ENCODE assay signal across 8 mouse cellular contexts in genomic region chr16:4642937-4643336, GRCm38 (mm10). TPM values are rescaled to one million over a fixed set of nuclear protein-coding genes. Genes with fewer than 3 reads are reported as not detected.
DNase-seq lines count a peak whose midpoint lies in the region; ATAC-seq and TF ChIP-seq lines count a peak whose summit lies in the region.

No protein-coding gene starts in this region.

- peaks cover 5% of the 10 kb centered on the region; the same call in 1 of the 2 replicates for H3K36me3 ChIP-seq in heart, embryonic 12.5 days
- H3K36me3 ChIP-seq in C2C12 (ENCODE audit: control insufficient read depth, insufficient read depth), result peaks cover 25% of the 10 kb centered on the region
- H3K36me3 ChIP-seq in heart, postnatal 0 days (replicated peaks; ENCODE audit: control insufficient read depth, insufficient read depth, low read length), result no peaks in the 10 kb centered on the region
- H3K36me3 ChIP-seq in lung, embryonic 16.5 days (ENCODE audit: control insufficient read depth, insufficient read depth, low read length), result 0 out of 2 replicates have a peak, but pooled peaks cover 2% of the 10 kb centered on the region

- H3K27me3 ChIP-seq in heart, embryonic 12.5 days (replicated peaks), result no peaks in the 10 kb centered on the region
- H3K27me3 ChIP-seq in C2C12 (ENCODE audit: control insufficient read depth, insufficient read depth, insufficient read length), result no peaks in the 10 kb centered on the region
- H3K27me3 ChIP-seq in heart, postnatal 0 days (ENCODE audit: control insufficient read depth, insufficient read depth, low read length), result no peaks in the 10 kb centered on the region
- H3K27me3 ChIP-seq in lung, embryonic 16.5 days (ENCODE audit: control insufficient read depth, insufficient read depth, low read depth, low read length), result no peaks in the 10 kb centered on the region

- intact Hi-C loops in heart, postnatal 14 days (cut with DNase I), result no loop called here

- peak overlapping the region; percentile 90 for H3K27ac ChIP-seq in heart, embryonic 12.5 days (ENCODE audit: poor library complexity, severe bottlenecking)
- peak overlapping the region; percentile 93 for H3K27ac ChIP-seq in heart, postnatal 0 days (ENCODE audit: low read depth)
- peak overlapping the region; percentile 99 for H3K27ac ChIP-seq in lung, embryonic 16.5 days (ENCODE audit: low read length)

- H3K4me1 ChIP-seq in heart, embryonic 12.5 days (replicated peaks), result peaks cover 85% of the 10 kb centered on the region
- peaks cover 71% of the 10 kb centered on the region for H3K4me1 ChIP-seq in heart, postnatal 0 days (ENCODE audit: control insufficient read depth, insufficient read depth)
- H3K4me1 ChIP-seq in lung, embryonic 16.5 days (replicated peaks; ENCODE audit: control insufficient read depth, insufficient read depth, low read length), result peaks cover 73% of the 10 kb centered on the region

- peak overlapping the region; percentile 9 for H3ac ChIP-seq in C2C12 (ENCODE audit: control insufficient read depth, insufficient read length, low read depth)

- H3K9ac ChIP-seq in heart, embryonic 12.5 days, result peak overlapping the region; percentile 89; the same call in 1 of the 2 replicates
- H3K9ac ChIP-seq in heart, postnatal 0 days (replicated peaks; ENCODE audit: low read depth, low read length), result peak overlapping the region; percentile 42; the same call in 1 of the 2 replicates
- H3K9ac ChIP-seq in lung, embryonic 16.5 days (ENCODE audit: low read length), result peak overlapping the region; percentile 39

- H3K79me2 ChIP-seq in C2C12 (ENCODE audit: control insufficient read depth, insufficient read depth), result peaks cover 77% of the 10 kb centered on the region

- H3K9me3 ChIP-seq in heart, embryonic 12.5 days (replicated peaks), result no peaks in the 10 kb centered on the region
- H3K9me3 ChIP-seq in heart, postnatal 0 days (replicated peaks; ENCODE audit: control insufficient read depth, low read length), result no peaks in the 10 kb centered on the region
- no peaks in the 10 kb centered on the region for H3K9me3 ChIP-seq in lung, embryonic 16.5 days (ENCODE audit: control insufficient read depth, low read length)

- WGBS in heart, embryonic 12.5 days, result 78% methylated on average over 6 of the region's 6 CpGs
- WGBS in heart, postnatal 0 days, result 60% methylated on average over 6 of the region's 6 CpGs
- 63% methylated on average over 6 of the region's 6 CpGs for WGBS in lung, embryonic 16.5 days

- H3K4me3 ChIP-seq in heart, embryonic 12.5 days, result peak overlapping the region; percentile 65; the same call in 1 of the 2 replicates
- H3K4me3 ChIP-seq in C2C12 (ENCODE audit: insufficient read depth, poor library complexity, severe bottlenecking), result no peak overlapping the region
- peak overlapping the region; percentile 71 for H3K4me3 ChIP-seq in heart, postnatal 0 days (ENCODE audit: low read depth, low read length)
- peak overlapping the region; percentile 84 for H3K4me3 ChIP-seq in lung, embryonic 16.5 days (ENCODE audit: low read length)

- no peak for ATAC-seq in heart, embryonic 12.5 days (ENCODE audit: insufficient number of reproducible peaks, low FRiP score)
- ATAC-seq in heart, postnatal 0 days (ENCODE audit: insufficient read depth, low read depth), result no peak
- no peak for ATAC-seq in lung, embryonic 16.5 days (ENCODE audit: low read depth)
- ATAC-seq in frontal cortex, adult (ENCODE audit: low TSS enrichment), result no peak
- ATAC-seq in megakaryocyte, adult 5-6 weeks (ENCODE audit: poor library complexity, severe bottlenecking), result no peak

- H3K79me3 ChIP-seq in C2C12 (ENCODE audit: low read depth), result peaks cover 46% of the 10 kb centered on the region

- DNase-seq in heart, postnatal 14 days, result no peak
- no peak for DNase-seq in heart, postnatal 0 days (ENCODE audit: low spot score)
- no peak for DNase-seq in right cerebral cortex, adult 18-20 months

- no peak for TF ChIP-seq EP300 in heart, postnatal 0 days (IDR thresholded peaks at IDR 0.05; ENCODE audit: low read depth)

- peak overlapping the region; percentile 89 for H3K4me2 ChIP-seq in heart, embryonic 12.5 days
- H3K4me2 ChIP-seq in heart, postnatal 0 days (ENCODE audit: low read depth, low read length), result peak overlapping the region; percentile 75
- H3K4me2 ChIP-seq in lung, embryonic 16.5 days (ENCODE audit: low read depth, low read length), result peak overlapping the region; percentile 78

- TF ChIP-seq CTCF in C2C12 (IDR thresholded peaks at IDR 0.05; ENCODE audit: control insufficient read depth, insufficient read depth, insufficient read length), result no peak
- TF ChIP-seq CTCF in heart, postnatal 0 days (IDR thresholded peaks at IDR 0.05; ENCODE audit: low read depth), result no peak

TF ChIP-seq in C2C12, 6 proteins besides CTCF, POLR2A, EP300 and RAD21:
- TF ChIP-seq USF1 (IDR thresholded peaks at IDR 0.05; ENCODE audit: low read depth), result no peak
- TF ChIP-seq MYOD1 (IDR thresholded peaks at IDR 0.05; ENCODE audit: control insufficient read depth, insufficient read length, low read depth), result peak; percentile 13

RNA-seq across cellular contexts. Expression of gene Dnaja3, which starts 3.1 kb away (rescaled TPM):
- polyA plus RNA-seq in heart, embryonic 12.5 days (2016; fragmentation: Nextera tagmentation; extraction: Ambion mirVana), result 77.6 and 77.7 TPM in 2 replicates
- 100 to 1,000 TPM; 121 to 123 TPM for total RNA-seq in heart, postnatal 14 days (2021)
- polyA plus RNA-seq in C2C12 (2012; fragmentation: generic; extraction: Trizol), result 33.0 TPM
- 99.6 and 102 TPM in 2 replicates for total RNA-seq in heart, postnatal 0 days (2014; rRNA removed; ENCODE audit: low replicate concordance)
- polyA plus RNA-seq in heart, postnatal 0 days (2015; fragmentation: Nextera tagmentation; extraction: Ambion mirVana), result 99.5 and 103 TPM in 2 replicates
- polyA plus RNA-seq in lung, embryonic 16.5 days (2015; fragmentation: Nextera tagmentation; extraction: Ambion mirVana), result 61.3 and 61.9 TPM in 2 replicates
- total RNA-seq in megakaryocyte, adult 5-6 weeks (2015), result 10.1 and 11.9 TPM in 2 replicates
- total RNA-seq in megakaryocyte, adult 5-6 weeks (2017), result 26.1 and 27.8 TPM in 2 replicates

RNA-seq across cellular contexts. Expression of gene Vasn, which starts 3.2 kb away (rescaled TPM):
- polyA plus RNA-seq in heart, embryonic 12.5 days (2016; fragmentation: Nextera tagmentation; extraction: Ambion mirVana), result 14.8 and 16.4 TPM in 2 replicates
- total RNA-seq in heart, postnatal 14 days (2021), result 10 to 100 TPM; 12.1 to 14.7 TPM
- polyA plus RNA-seq in C2C12 (2012; fragmentation: generic; extraction: Trizol), result 49.6 TPM
- total RNA-seq in heart, postnatal 0 days (2014; rRNA removed; ENCODE audit: low replicate concordance), result 38.7 and 64.8 TPM in 2 replicates
- polyA plus RNA-seq in heart, postnatal 0 days (2015; fragmentation: Nextera tagmentation; extraction: Ambion mirVana), result 8.1 and 9.3 TPM in 2 replicates
- 28.5 and 30.4 TPM in 2 replicates for polyA plus RNA-seq in lung, embryonic 16.5 days (2015; fragmentation: Nextera tagmentation; extraction: Ambion mirVana)
- total RNA-seq in megakaryocyte, adult 5-6 weeks (2015), result not detected in 2 replicates
- 0.12 TPM in 1 of 2 replicates, not detected in the other for total RNA-seq in megakaryocyte, adult 5-6 weeks (2017)

RNA-seq across cellular contexts. Expression of gene Pam16, which starts 18.1 kb away (rescaled TPM):
- polyA plus RNA-seq in heart, embryonic 12.5 days (2016; fragmentation: Nextera tagmentation; extraction: Ambion mirVana), result 127 and 128 TPM in 2 replicates
- 100 to 1,000 TPM; 119 to 137 TPM for total RNA-seq in heart, postnatal 14 days (2021)
- polyA plus RNA-seq in C2C12 (2012; fragmentation: generic; extraction: Trizol), result 94.8 TPM
- total RNA-seq in heart, postnatal 0 days (2014; rRNA removed; ENCODE audit: low replicate concordance), result 23.9 and 74.9 TPM in 2 replicates
- 172 and 184 TPM in 2 replicates for polyA plus RNA-seq in heart, postnatal 0 days (2015; fragmentation: Nextera tagmentation; extraction: Ambion mirVana)
- 89.9 and 96.2 TPM in 2 replicates for polyA plus RNA-seq in lung, embryonic 16.5 days (2015; fragmentation: Nextera tagmentation; extraction: Ambion mirVana)
- 30.8 and 42.8 TPM in 2 replicates for total RNA-seq in megakaryocyte, adult 5-6 weeks (2015)
- total RNA-seq in megakaryocyte, adult 5-6 weeks (2017), result 18.1 and 24.3 TPM in 2 replicates

RNA-seq across cellular contexts. Expression of gene Coro7, which starts 36.6 kb away (rescaled TPM):
- polyA plus RNA-seq in heart, embryonic 12.5 days (2016; fragmentation: Nextera tagmentation; extraction: Ambion mirVana), result 14.8 and 15.3 TPM in 2 replicates
- total RNA-seq in heart, postnatal 14 days (2021), result 10 to 100 TPM; 20.6 to 20.7 TPM
- polyA plus RNA-seq in C2C12 (2012; fragmentation: generic; extraction: Trizol), result 6.0 TPM
- total RNA-seq in heart, postnatal 0 days (2014; rRNA removed; ENCODE audit: low replicate concordance), result 17.2 and 17.8 TPM in 2 replicates
- polyA plus RNA-seq in heart, postnatal 0 days (2015; fragmentation: Nextera tagmentation; extraction: Ambion mirVana), result 8.0 and 9.9 TPM in 2 replicates
- 15.9 and 18.3 TPM in 2 replicates for polyA plus RNA-seq in lung, embryonic 16.5 days (2015; fragmentation: Nextera tagmentation; extraction: Ambion mirVana)
- total RNA-seq in megakaryocyte, adult 5-6 weeks (2015), result 68.6 and 74.5 TPM in 2 replicates
- 40.2 and 49.1 TPM in 2 replicates for total RNA-seq in megakaryocyte, adult 5-6 weeks (2017)

RNA-seq across cellular contexts. Expression of gene Glis2, which starts 48.4 kb away (rescaled TPM):
- 24.9 and 25.5 TPM in 2 replicates for polyA plus RNA-seq in heart, embryonic 12.5 days (2016; fragmentation: Nextera tagmentation; extraction: Ambion mirVana)
- 10 to 100 TPM; 20.8 to 23.0 TPM for total RNA-seq in heart, postnatal 14 days (2021)
- polyA plus RNA-seq in C2C12 (2012; fragmentation: generic; extraction: Trizol), result 23.6 TPM
- 25.3 and 25.4 TPM in 2 replicates for total RNA-seq in heart, postnatal 0 days (2014; rRNA removed; ENCODE audit: low replicate concordance)
- 11.2 and 11.8 TPM in 2 replicates for polyA plus RNA-seq in heart, postnatal 0 days (2015; fragmentation: Nextera tagmentation; extraction: Ambion mirVana)
- polyA plus RNA-seq in lung, embryonic 16.5 days (2015; fragmentation: Nextera tagmentation; extraction: Ambion mirVana), result 21.3 and 23.7 TPM in 2 replicates
- total RNA-seq in megakaryocyte, adult 5-6 weeks (2015), result 0.80 TPM in 2 replicates
- total RNA-seq in megakaryocyte, adult 5-6 weeks (2017), result 0.28 and 0.51 TPM in 2 replicates

Comparison
In these comparisons a context has a peak if more than half of its experiments do, and no peak if none do; other contexts are left out.
1. H3K9ac ChIP-seq: peak in every context shown above with its lines; median percentile 89 in heart, embryonic 12.5 days; 42 in heart, postnatal 0 days; 39 in lung, embryonic 16.5 days.